Mouse (Mus musculus): ENCODE results near the gene Fkbp3. TPM values are rescaled to one million over a fixed set of nuclear protein-coding genes. Genes with fewer than 3 reads are reported as not detected.
A peak's percentile ranks its signal among the peaks of the same experiment; 100 is the strongest.

The Fkbp3 gene
- total RNA-seq, 2 experiments from 2014 or later, result 260 to 284 TPM

DNA sequence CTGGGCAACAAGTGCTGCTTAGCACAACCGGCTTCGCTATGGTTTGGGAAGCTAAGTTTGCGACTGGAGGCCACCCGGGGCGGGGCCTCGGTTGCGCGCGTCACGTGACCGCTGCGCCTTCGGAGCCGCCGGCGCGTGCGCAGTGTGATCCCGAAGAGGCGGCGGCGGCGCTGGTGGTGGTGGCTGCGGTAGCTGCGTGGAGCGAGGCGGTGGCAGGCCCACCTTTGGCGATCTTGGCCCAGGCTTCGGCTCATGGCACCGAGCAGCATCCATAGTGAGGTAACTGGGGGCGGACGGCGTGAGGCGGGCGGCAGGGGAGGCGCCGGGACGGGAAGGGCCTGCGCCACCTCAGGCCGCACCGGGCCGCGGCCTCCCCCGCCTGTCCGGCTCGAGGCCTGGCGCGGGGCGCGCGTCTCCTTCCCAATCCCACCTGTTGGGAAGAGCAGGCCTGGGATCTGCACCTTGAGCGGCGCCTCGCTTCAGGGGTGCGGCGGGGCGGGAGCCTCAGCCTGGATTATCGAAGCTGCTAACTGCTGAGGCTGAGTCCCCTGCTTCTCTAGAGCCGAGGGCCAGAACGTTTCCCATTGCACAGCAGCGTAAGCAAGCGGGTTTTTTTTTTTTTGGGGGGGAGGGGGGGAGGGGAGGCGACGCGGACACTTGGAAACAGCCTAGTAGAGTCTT lies 37.5 kb downstream of the Fkbp3 start, which contains the start of gene Prpf39:
Gene Prpf39, plus strand, starts transcription at position 144 of the 681 bp plus-strand sequence.
- peak; percentile 71 for ATAC-seq (replicated peaks; ENCODE audit: poor library complexity)

DNA sequence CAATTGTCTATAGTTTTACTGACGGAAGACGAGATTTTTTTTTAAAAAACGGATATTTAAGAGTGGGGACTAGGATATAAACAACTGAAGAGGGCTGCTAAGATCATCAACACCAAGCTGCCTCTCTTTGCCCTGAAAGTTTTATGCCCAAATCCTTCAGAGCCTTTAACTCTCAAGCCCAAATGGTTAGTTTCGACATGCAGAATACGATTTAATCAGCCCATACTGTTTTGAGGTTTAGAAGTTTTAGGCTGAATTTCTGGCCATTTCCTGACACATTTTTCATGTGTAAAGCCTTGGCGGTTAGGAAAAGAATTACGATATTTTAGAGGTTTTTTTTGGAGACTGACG lies 38.0 kb downstream of the Fkbp3 start:
- ATAC-seq (replicated peaks; ENCODE audit: poor library complexity), result peak; percentile 7; the same call in 1 of the 2 replicates

DNA sequence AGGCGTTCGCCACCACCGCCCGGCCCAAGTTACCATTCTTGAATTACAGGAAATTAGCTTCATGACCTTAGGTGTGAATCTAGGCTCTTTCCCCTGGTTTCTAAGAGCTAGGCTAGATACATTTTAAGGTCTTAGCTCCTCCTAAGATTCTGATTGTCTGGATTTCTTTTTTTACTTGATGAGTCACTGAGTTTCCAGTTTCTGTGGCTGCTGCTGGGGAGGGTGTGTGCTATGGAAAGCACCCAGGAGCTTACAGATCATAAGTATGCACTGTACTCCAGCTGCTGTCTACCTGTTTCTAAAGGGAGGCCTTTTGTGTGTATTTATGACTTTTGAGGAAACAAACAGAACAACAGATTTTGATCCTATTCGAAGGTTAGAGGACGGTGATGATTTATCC lies 51.0 kb downstream of the Fkbp3 start:
- ATAC-seq (replicated peaks; ENCODE audit: poor library complexity), result no peak

Other genes starting within 250 kb of the Fkbp3 start
- gene Gm527, start 156.1 kb downstream of the Fkbp3 start, total RNA-seq (2015), result 0.86 and 1.6 TPM in 2 replicates
- gene Gm527, start 156.1 kb downstream of the Fkbp3 start, total RNA-seq (2017), result 0.42 and 1.3 TPM in 2 replicates
- gene Klhl28, start 108.5 kb downstream of the Fkbp3 start, total RNA-seq (2015), result 11.8 and 15.3 TPM in 2 replicates
- 9.2 and 9.4 TPM in 2 replicates for gene Klhl28, start 108.5 kb downstream of the Fkbp3 start, total RNA-seq (2017)
- gene Togaram1, start 108.2 kb downstream of the Fkbp3 start, total RNA-seq (2015), result 38.5 and 41.0 TPM in 2 replicates
- 39.9 and 48.6 TPM in 2 replicates for gene Togaram1, start 108.2 kb downstream of the Fkbp3 start, total RNA-seq (2017)
- 53.4 and 70.1 TPM in 2 replicates for gene Prpf39, start 37.7 kb downstream of the Fkbp3 start, total RNA-seq (2015)
- 55.6 and 102 TPM in 2 replicates for gene Prpf39, start 37.7 kb downstream of the Fkbp3 start, total RNA-seq (2017)
- 19.7 and 21.3 TPM in 2 replicates for gene Fancm, start 1.6 kb upstream of the Fkbp3 start, total RNA-seq (2015)
- gene Fancm, start 1.6 kb upstream of the Fkbp3 start, total RNA-seq (2017), result 17.4 and 18.4 TPM in 2 replicates
- 79.5 and 86.2 TPM in 2 replicates for gene Mis18bp1, start 98.6 kb upstream of the Fkbp3 start, total RNA-seq (2015)
- gene Mis18bp1, start 98.6 kb upstream of the Fkbp3 start, total RNA-seq (2017), result 50.8 and 86.7 TPM in 2 replicates
- gene Wdr20rt, start 151.5 kb upstream of the Fkbp3 start, total RNA-seq (2015), result not detected in 2 replicates
- gene Wdr20rt, start 151.5 kb upstream of the Fkbp3 start, total RNA-seq (2017), result not detected in 2 replicates

Data from megakaryocyte progenitor cell, adult 5-6 weeks (primary cell).